Comparison of ENCODE assay signal across 24 mouse cellular contexts in genomic region chr11:24178823-24179476, GRCm38 (mm10).
"Had no signal": no experiment of that assay in that cellular context is flagged by ENCODE, and none has a peak within 500 bp of the region (broad histone marks: within the 10 kb centered on the region; RNA-seq: fewer than 3 reads in every experiment).

No protein-coding gene starts in this region.

- DNase-seq: cerebellum, adult 9-10 months; cerebellum, adult 9-11 months; cerebellum, postnatal 10 days; cerebellum, postnatal 14 days; cerebellum, postnatal 25 days; cerebellum, postnatal 36 days; embryo, embryonic 11 days; forebrain, postnatal 0 days; gastrocnemius, adult 2 months; gastrocnemius, postnatal 10 days; gastrocnemius, postnatal 14 days; gastrocnemius, postnatal 25 days; gastrocnemius, postnatal 36 days; heart, adult 18-20 months; heart, adult 2 months had no signal

- H3K36me3 ChIP-seq: embryonic facial prominence, embryonic 10.5 days; embryonic facial prominence, embryonic 12.5 days; embryonic facial prominence, embryonic 13.5 days; embryonic facial prominence, embryonic 15.5 days; forebrain, embryonic 10.5 days; forebrain, embryonic 12.5 days; forebrain, embryonic 15.5 days had no signal

- H3K4me1 ChIP-seq: embryonic facial prominence, embryonic 10.5 days; embryonic facial prominence, embryonic 12.5 days; embryonic facial prominence, embryonic 13.5 days; embryonic facial prominence, embryonic 15.5 days had no signal

- H3K27ac ChIP-seq: embryonic facial prominence, embryonic 10.5 days; embryonic facial prominence, embryonic 12.5 days; embryonic facial prominence, embryonic 13.5 days; embryonic facial prominence, embryonic 15.5 days; forebrain, embryonic 10.5 days; forebrain, embryonic 13.5 days; forebrain, embryonic 15.5 days; gastrocnemius, adult 2 months; heart, adult 2 months had no signal

- H3K27me3 ChIP-seq: embryonic facial prominence, embryonic 12.5 days; embryonic facial prominence, embryonic 13.5 days; embryonic facial prominence, embryonic 15.5 days; forebrain, embryonic 12.5 days; forebrain, embryonic 13.5 days; forebrain, embryonic 15.5 days had no signal

- H3K4me3 ChIP-seq: embryonic facial prominence, embryonic 10.5 days; embryonic facial prominence, embryonic 12.5 days; embryonic facial prominence, embryonic 13.5 days; embryonic facial prominence, embryonic 15.5 days; erythroblast, embryonic 14.5 days; forebrain, embryonic 10.5 days; forebrain, embryonic 12.5 days; forebrain, embryonic 13.5 days; forebrain, embryonic 15.5 days; gastrocnemius, adult 2 months; heart, adult 2 months had no signal

- H3K9me3 ChIP-seq: embryonic facial prominence, embryonic 10.5 days; embryonic facial prominence, embryonic 12.5 days; embryonic facial prominence, embryonic 13.5 days; embryonic facial prominence, embryonic 15.5 days; forebrain, embryonic 10.5 days; forebrain, embryonic 12.5 days; forebrain, embryonic 13.5 days; forebrain, embryonic 15.5 days had no signal

- H3K4me2 ChIP-seq: embryonic facial prominence, embryonic 12.5 days; embryonic facial prominence, embryonic 13.5 days; embryonic facial prominence, embryonic 15.5 days; forebrain, embryonic 12.5 days; forebrain, embryonic 13.5 days; forebrain, embryonic 15.5 days had no signal

- H3K9ac ChIP-seq: embryonic facial prominence, embryonic 12.5 days; embryonic facial prominence, embryonic 13.5 days; embryonic facial prominence, embryonic 15.5 days; forebrain, embryonic 12.5 days; forebrain, embryonic 13.5 days; forebrain, embryonic 15.5 days; forebrain, postnatal 0 days had no signal
